Mouse (Mus musculus): ENCODE results near the gene Tspan15.

The Tspan15 gene

DNA sequence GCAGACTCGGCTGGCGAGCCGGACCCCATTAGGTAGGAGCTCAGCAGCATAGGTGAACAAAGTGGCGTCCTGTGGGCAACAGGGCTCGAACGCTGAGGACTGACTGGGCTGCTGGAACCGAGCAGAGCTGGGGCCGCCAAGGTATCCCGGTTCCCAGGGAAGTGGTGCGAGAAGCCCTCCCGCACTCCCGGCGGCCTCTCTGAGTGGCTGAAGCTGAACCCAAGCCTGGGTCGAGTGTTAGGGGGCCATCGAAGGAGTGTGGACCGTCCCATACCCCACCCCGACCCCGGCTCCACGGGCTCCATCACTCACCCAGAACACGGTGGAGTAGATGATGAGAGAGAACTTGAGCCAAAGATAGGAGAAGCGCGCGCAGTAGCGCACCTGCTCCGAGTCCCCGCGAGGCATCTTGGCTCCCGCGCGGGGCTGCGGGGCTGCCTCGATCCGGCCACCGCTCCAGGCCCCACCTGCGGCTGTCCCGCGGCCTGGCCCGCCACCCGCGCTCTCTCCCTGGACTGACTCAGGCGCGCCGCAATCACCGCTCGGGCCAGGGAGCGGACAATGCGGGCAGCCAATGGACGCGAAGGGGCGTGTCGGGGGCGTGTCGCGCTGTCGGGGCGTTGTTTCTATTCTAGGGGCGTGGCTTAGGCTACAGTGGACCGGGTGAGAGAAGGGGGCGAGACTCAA lies at the start of gene Tspan15:
TSS of gene Tspan15 (minus strand) at position 544 of the 687 bp plus-strand sequence.
- peak; percentile 94 for DNase-seq (ENCODE audit: low spot score)

- DNase-seq (ENCODE audit: low spot score) = no peak
Measured at GRCm38 (mm10) chr10:62279671-62280070, 48.6 kb upstream of the Tspan15 start.

- DNase-seq (ENCODE audit: low spot score) = no peak
Measured at GRCm38 (mm10) chr10:62279066-62279465, 48.0 kb upstream of the Tspan15 start.

DNA sequence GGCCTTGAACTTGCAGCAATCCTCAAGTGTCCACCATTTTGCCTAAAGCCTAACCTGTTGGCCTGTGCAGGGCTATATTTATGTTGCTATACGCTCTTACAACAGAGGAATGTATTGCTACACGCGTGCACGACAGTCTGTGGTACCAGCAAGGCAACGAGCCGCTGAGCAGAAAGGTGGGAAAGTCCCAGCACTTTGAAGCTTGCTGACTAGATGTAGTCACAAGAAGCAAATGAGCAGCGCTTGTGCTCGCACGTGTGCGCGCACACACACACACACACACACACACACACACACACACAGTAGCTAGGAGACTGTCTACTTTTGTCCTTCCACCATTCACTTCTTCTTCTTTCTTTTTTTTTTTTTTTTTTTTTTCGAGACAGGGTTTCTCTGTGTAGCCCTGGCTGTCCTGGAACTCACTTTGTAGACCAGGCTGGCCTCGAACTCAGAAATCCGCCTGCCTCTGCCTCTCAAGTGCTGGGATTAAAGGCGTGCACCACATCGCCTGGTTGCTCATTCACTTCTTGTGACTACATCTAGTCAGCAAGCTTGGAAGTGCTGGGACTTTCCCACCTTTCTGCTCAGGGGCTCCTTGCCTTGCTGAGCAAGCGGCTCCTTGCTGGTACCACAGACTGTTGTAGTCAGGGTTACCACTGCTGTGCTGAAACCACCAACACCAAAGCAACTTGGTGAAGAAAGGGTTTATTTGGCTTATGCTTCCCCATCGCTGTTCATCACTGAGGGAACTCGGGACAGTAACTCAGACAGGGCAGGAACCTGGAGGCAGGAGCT lies 46.6 kb upstream of the Tspan15 start:
- no peak for DNase-seq (ENCODE audit: low spot score)

GRCm38 (mm10) chr10:62275235-62275634 lies 44.2 kb upstream of the Tspan15 start:
- DNase-seq (ENCODE audit: low spot score) = peak; percentile 48

- no peak for DNase-seq (ENCODE audit: low spot score)
Measured at GRCm38 (mm10) chr10:62269278-62269677, 38.2 kb upstream of the Tspan15 start.

DNA sequence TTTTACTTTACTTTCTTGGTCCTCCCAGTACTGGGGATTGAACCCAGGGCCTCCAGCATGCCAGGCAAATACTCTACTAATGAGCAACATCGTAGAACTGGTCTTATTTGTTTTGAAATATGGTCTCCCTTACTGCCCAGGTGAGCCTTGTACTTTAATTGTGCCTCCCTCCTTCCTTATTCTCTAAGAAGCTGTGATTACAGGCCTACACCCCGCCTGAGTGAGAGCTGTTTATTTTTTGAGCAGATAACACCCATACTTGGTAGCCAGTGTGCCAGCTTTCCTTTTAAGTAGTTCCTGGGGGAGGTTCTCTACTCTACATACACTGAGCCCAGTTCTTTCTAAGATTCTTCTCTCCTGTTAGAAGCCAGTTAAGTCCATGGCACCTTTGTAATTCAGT lies 33.2 kb upstream of the Tspan15 start:
- DNase-seq (ENCODE audit: low spot score) = no peak

DNA sequence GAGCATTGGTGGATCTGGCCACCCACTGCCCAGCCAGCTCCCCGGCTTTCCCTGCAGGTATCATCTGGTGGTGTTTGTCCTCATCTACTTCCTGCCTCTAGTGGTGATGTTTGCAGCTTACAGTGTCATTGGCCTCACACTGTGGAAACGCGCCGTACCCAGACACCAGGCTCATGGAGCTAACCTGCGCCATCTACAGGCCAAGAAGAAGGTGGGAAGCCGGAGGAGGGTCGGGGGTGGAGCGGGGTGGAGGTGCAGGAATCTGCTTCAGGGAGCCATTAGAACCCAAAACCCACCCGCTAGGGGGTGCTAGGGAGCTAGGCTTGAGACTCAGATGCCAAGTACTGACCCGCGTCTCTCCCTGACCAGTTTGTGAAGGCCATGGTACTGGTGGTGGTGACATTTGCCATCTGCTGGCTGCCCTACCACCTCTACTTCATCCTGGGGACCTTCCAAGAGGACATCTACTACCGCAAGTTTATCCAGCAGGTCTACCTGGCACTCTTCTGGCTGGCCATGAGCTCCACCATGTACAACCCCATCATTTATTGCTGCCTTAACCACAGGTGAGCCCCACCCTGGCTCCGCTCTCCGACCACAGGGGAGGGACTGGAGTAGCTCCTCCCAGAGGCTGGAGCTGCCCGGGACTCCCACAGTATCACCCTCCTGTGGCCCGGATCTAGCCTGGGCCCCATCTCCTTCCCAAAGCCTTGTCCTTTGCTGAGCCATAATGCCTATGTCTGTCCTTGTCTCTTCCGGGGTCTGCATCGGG lies 30.2 kb upstream of the Tspan15 start:
- DNase-seq (ENCODE audit: low spot score) = peak; percentile 76

DNA sequence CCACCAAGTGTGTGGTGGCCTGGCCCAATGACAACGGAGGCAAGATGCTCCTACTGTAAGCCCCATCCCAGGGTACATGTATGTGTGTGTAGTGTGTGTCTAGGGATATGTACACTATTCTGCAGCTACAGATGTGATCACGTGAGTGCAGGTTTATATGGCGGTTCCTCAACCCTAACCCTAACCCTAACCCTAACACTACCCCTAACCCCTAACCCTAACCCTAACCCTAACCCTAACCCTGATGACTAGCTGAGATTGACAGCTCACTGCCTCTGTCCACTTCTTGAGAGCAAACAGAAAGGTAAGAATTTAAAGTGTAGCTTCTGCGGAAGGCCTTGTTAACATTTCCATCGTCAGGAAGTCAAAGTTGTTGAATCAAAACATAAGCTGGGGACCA lies 27.2 kb upstream of the Tspan15 start:
- DNase-seq (ENCODE audit: low spot score) = no peak

- no peak for DNase-seq (ENCODE audit: low spot score)
Measured at GRCm38 (mm10) chr10:62252496-62253235, 21.6 kb upstream of the Tspan15 start.

- DNase-seq (ENCODE audit: low spot score) = no peak
Measured at GRCm38 (mm10) chr10:62252000-62252488, 21.0 kb upstream of the Tspan15 start, which contains the start of gene Tacr2. Gene Tacr2 (plus strand): TSS chr10:62252438.

- peak; percentile 64 for DNase-seq (ENCODE audit: low spot score)
Measured at GRCm38 (mm10) chr10:62247815-62248214, 16.8 kb upstream of the Tspan15 start.

- DNase-seq (ENCODE audit: low spot score) = no peak
Measured at GRCm38 (mm10) chr10:62247156-62247555, 16.1 kb upstream of the Tspan15 start.

DNA sequence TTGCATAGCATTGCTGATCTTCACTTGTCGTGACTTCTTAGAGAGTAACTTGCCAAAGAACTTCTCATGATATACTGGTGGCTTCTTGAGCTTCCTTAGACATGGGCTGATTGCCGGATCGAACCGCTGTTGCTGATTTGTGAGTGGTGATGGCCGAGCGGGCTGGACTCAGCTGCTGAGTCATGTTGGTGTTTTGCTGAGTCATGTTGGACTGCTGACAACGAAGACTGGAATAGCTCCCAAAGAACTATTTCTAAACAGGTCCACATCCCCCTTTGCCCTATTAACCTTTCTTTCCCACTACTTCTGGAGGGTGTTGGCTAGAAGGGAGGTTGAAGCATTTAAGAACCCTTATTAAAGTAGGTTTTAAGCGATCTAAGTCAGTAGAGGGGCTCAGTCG lies 13.0 kb upstream of the Tspan15 start:
- DNase-seq (ENCODE audit: low spot score) = no peak

GRCm38 (mm10) chr10:62242896-62243295 lies 11.8 kb upstream of the Tspan15 start:
- no peak for DNase-seq (ENCODE audit: low spot score)

DNA sequence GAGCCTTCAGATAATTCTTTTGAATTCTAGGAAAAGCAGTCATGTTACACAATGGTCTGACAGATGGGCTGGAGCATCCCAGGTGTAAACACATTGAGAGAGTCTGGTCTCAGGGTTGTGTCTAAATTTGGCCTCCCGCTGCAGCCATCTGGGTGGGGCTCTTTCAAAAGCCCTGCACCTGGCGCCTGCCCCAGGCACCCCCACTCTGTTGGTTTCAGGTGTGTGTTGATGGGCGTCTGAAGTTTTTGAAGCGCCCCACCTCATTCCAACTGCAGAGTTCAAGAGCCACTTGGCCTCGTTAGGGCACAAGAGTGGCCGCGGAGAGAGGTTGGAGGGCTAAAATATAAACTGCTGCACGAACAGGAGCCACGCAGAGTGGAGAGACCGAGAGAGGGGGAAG lies 11.3 kb upstream of the Tspan15 start:
- no peak for DNase-seq (ENCODE audit: low spot score)

DNA sequence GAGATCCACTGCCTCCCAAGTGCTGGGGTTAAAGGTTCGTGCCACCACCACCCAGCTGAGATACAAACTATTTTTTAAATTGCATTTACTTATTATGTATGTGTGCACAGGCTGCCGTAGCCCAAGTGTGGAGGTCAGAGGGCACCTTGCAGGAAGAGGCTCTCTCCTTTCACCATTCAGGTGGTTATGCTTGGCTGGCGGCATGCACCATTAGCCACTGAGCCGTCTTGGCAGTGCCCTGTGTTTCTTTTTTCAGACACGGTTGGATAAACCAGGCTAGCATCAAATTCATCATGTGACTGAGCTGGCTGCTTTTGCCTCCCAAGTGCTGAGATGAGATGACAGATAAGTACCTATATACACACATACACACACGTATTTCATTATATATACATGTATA lies 8.2 kb upstream of the Tspan15 start:
- DNase-seq (ENCODE audit: low spot score) = no peak

GRCm38 (mm10) chr10:62238688-62239087 lies 7.6 kb upstream of the Tspan15 start:
- no peak for DNase-seq (ENCODE audit: low spot score)

DNA sequence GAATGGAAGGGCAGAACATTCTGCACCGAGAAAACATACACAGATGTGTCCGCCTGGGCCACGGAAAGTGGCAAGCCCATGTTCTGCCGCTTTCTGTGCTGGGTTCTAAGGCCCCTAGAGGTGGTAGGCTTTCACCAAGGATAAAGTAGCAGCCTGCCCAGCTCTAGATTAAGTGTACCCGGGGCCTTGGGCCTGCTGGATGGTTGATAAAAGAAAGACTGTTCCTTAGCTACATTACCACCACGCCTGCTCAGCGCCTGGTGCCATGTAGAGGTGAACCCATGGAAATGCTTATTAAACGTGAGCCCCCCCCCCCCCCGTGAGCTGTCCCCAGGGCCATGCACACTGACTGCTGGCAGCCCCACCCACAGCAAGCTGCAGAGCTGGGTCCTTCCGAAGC lies 6.2 kb upstream of the Tspan15 start:
- no peak for DNase-seq (ENCODE audit: low spot score)

DNA sequence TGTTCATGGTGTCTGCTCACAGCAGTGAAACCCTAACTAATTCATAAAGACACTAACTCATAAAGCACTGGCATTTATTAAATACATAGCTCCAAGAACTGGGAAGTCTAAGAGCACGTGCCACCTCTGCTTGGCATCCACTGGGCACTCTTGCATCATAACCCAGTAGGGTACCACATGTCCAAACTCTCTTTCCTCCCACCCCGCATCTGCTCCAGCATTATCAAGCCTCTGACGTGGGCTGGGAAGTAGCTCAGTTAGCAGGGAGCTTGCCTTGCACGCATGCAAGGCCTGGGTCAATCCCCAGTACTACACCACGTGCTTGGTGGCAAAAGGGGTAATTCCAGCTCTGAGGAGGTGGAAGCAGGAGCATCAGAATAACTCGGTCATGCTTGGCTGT lies 5.1 kb upstream of the Tspan15 start:
- DNase-seq (ENCODE audit: low spot score) = no peak

- no peak for DNase-seq (ENCODE audit: low spot score)
Measured at GRCm38 (mm10) chr10:62231811-62232210, 760 bp upstream of the Tspan15 start.

DNA sequence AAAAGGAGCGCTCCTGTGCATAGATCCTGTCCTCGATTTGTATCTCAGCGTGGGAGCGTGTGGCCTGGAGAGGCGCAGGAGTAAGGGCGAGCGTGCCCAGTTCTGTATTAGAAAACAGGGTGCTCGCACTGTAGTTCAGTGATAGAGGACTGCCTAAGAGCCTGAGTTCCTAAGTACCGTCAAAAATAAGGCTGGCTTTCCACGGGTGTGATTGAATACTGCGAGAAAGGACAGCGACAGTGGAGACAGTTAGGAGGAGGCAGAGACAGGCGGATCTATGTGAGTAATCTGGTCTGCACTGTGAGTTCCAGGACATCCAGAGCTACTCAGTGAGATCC lies 313 bp upstream of the Tspan15 start:
- DNase-seq (ENCODE audit: low spot score) = no peak
